Mouse (Mus musculus) yolk sac, embryonic 10.5 days (tissue): ENCODE data around the gene Gm5662.
"Not testable (repeated sequence)": the region's sequence is repeated elsewhere in the genome, so short reads cannot be mapped to it uniquely, and the experiment has no call there.

ENCODE experiments used
- DNase-seq: peaks from one replicate; pipeline ENCODE4 v3.0.0-alpha.2; 2017; ENCODE audit warnings: low spot score

The Gm5662 gene

GRCm38 (mm10) chr12:88274400-88274799, at the start of gene Gm5662:
Gene Gm5662 (minus strand): TSS chr12:88274500.
- not testable (repeated sequence) for DNase-seq

GRCm38 (mm10) chr12:88323926-88324325, 49.6 kb upstream of the Gm5662 start, which contains the start of gene Gm5039:
Gene Gm5039 (minus strand): TSS chr12:88324026.
- not testable (repeated sequence) for DNase-seq

- no peak for DNase-seq
Observed at GRCm38 (mm10) chr12:88314556-88314955, 40.3 kb upstream of the Gm5662 start.

GRCm38 (mm10) chr12:88297171-88297570, 22.9 kb upstream of the Gm5662 start:
- DNase-seq, result not testable (repeated sequence)

GRCm38 (mm10) chr12:88293082-88293481, 18.8 kb upstream of the Gm5662 start:
- DNase-seq, result not testable (repeated sequence)

GRCm38 (mm10) chr12:88285224-88285623, 10.9 kb upstream of the Gm5662 start:
- not testable (repeated sequence) for DNase-seq

- DNase-seq, result no peak
Observed at GRCm38 (mm10) chr12:88257241-88257640, 17.1 kb downstream of the Gm5662 start.

- DNase-seq, result not testable (repeated sequence)
Observed at GRCm38 (mm10) chr12:88255917-88256316, 18.4 kb downstream of the Gm5662 start.

- DNase-seq, result not testable (repeated sequence)
Observed at GRCm38 (mm10) chr12:88250000-88250399, 24.3 kb downstream of the Gm5662 start, which contains the start of gene Gm8332. Gene Gm8332 (minus strand): TSS chr12:88250100.

GRCm38 (mm10) chr12:88245786-88246185, 28.5 kb downstream of the Gm5662 start:
- not testable (repeated sequence) for DNase-seq

GRCm38 (mm10) chr12:88242940-88243339, 31.4 kb downstream of the Gm5662 start:
- DNase-seq, result not testable (repeated sequence)
